Mouse (Mus musculus) right cerebral cortex, postnatal 25 days (tissue): ENCODE measurements at regions not wholly inside any gene's neighbourhood (a gene's known extent, or its start where the extent isn't known, plus 50 kb on each side); places are given as distances from the start of the nearest gene placed in this dataset.

Experiments
- DNase-seq: peaks from one replicate; pipeline ENCODE4 v3.0.0; 2022

DNA sequence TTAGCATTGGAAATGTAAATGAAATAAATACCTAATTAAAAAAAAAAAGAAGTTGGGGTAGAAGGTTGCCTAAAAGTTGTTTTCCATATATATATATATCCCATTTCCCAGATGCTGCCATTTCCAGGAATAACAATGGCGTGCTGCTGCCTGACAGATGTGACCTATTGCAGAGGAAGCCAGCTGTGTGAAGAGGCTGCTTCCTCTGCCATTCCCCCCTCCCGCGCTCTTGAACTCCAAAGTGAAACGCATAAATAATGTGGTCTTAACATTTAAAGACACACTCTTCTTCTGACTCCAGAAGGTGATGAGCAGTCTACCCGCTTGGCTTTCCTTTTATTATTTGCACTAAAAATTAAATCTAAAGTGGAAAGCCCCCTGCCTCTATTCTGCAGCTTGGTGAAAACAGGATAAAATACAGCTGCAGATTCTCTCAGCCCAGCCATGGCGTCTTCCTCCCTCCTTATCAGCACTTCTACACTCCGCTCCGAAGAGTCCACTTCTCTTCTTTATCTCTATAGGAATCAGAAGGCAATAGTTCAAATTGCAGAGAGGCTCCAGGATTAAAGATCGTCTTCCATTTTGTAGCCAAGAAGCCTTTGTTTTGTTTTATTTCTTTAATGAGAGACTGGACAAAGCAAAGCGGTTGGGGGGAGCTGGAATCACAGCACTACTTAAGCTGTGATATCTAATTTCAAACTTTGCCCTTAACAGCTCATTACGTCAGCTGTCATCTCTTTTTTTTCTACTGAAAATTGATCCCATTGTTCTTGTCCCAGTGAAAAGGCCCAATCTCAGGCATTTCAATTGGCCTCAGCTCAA is 385.1 kb downstream of the Rapgef2 start:
- DNase-seq = no peak

DNA sequence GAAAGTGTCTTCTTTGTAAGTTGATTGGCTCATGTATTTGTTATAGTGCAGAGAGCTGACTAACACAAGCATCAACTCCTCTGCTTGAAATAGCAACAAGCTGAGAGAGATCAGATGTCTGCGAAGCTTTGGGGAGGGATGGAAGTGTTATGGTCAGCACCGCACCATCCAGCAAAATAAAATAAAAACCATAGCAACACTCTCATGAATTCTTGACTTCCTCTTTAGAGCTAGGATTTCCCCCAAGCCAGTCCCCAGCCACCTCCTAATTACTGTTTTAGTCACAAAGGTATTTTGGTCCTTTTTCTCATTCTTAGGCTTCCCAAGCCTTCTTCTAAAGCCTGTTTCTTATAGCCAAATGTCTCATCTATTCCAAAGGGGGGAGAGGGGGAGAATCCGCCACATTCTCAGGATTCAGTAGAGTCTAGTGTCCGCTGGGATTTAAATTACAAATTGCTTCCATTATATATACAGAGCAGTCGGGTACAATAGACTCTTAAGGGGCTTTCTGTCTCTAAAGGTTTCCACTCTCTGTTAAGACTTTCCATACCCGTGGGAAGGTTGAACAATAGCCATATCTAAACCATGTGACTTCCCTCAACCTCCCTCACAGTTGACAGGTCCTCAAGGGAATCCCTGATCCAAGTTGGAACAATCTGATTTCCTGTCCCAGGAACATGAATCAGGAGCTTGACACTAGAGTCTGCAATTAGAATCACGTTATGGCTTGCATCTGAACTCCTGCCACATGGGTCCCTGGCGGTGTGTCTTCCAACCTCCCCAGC is 386.7 kb downstream of the Rapgef2 start:
- no peak for DNase-seq

GRCm38 (mm10) chr3:78889326-78889725 is 397.0 kb downstream of the Rapgef2 start:
- DNase-seq = no peak

- no peak for DNase-seq
These were observed 401.6 kb downstream of the Rapgef2 start for GRCm38 (mm10) chr3:78884715-78885114.

- DNase-seq = no peak
These were observed 402.3 kb downstream of the Rapgef2 start for GRCm38 (mm10) chr3:78884029-78884428.

DNA sequence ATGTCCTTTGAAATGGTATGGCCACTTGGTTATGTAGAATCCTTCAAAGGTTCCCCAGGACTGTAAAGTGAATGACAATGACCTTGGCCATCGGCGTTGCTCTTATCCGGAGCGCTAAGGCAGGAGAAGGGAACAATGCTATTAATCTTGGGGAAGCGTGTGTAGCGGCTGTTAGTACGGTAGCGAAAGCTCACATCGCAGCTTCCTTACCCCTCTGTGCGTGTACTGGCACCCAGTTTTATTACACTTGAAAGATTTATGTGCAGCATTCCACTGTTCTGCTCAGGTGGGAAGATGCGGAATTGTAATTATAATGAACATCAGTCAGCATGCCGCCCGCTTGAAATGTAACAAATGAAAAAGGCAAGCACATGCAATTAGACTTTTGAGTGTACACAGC is 406.2 kb downstream of the Rapgef2 start:
- no peak for DNase-seq

- DNase-seq = no peak
These were observed 409.0 kb downstream of the Rapgef2 start for GRCm38 (mm10) chr3:78877323-78877722.

- no peak for DNase-seq
These were observed 419.4 kb downstream of the Rapgef2 start for GRCm38 (mm10) chr3:78866896-78867295.

- DNase-seq = no peak
These were observed 420.1 kb downstream of the Rapgef2 start for GRCm38 (mm10) chr3:78866083-78866726.

GRCm38 (mm10) chr3:78863005-78863404 is 423.3 kb downstream of the Rapgef2 start:
- DNase-seq = no peak

- no peak for DNase-seq
These were observed 439.5 kb downstream of the Rapgef2 start for GRCm38 (mm10) chr3:78846617-78847318.

- no peak for DNase-seq
These were observed 445.1 kb downstream of the Rapgef2 start for GRCm38 (mm10) chr3:78841173-78841572.

DNA sequence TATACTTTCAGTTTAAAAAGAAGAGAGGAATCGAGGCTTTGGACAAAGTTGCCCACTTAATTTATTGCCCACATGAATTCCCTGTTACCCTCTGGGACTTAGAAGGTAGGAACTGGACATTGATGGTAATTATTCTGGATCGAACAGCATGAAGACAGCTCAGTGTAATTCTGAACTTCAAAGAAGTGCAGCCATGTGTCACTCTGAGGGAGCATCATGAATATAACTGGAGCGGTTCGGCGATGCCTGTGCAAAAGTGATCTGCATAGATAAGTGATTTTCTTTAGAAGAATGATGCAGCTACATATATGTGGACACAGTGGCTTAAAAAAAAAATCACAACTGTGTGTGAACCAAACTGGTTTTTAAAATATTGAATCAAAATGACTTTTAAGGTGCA is 449.5 kb downstream of the Rapgef2 start:
- DNase-seq = no peak

GRCm38 (mm10) chr3:78825505-78825904 is 460.8 kb downstream of the Rapgef2 start:
- no peak for DNase-seq

- DNase-seq = no peak
These were observed 473.9 kb downstream of the Rapgef2 start for GRCm38 (mm10) chr3:78812425-78812824.

DNA sequence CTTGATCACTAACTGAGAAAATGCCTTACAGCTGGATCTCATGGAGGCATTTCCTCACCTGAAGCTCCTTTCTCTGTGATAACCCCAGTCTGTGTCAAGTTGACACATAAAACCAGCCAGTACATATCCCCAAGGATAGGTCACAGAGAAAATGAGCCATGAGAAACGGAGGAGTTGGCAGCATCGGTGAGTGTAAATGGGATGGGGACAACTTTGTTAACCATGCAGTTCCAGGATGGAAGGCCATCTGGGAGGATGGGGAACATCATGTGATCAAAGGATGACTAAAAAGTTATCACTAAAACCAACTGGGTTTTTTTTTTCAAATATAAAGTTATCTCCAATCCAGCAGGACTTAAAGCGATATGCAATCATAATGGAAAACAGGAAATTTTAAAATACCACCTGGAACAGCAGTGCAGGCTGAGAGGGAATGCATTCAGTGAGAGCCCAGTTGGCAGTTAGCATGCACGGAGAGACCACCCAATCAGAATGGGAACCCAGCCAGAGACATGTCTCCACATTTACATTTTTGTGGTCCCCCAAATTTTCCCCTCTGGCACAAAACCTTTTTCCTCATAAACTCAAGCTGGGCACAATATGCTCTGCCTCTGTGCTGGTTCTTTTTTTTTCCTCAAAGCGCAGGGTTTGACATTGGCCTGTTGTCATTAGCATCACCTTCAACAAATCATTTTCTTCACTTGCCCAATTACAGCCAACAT is 475.7 kb downstream of the Rapgef2 start:
- no peak for DNase-seq

- no peak for DNase-seq
These were observed 483.1 kb downstream of the Rapgef2 start for GRCm38 (mm10) chr3:78803176-78803575.

- DNase-seq = no peak
These were observed 490.3 kb downstream of the Rapgef2 start for GRCm38 (mm10) chr3:78795951-78796455.

- no peak for DNase-seq
These were observed 493.8 kb downstream of the Rapgef2 start for GRCm38 (mm10) chr3:78792440-78793057.

DNA sequence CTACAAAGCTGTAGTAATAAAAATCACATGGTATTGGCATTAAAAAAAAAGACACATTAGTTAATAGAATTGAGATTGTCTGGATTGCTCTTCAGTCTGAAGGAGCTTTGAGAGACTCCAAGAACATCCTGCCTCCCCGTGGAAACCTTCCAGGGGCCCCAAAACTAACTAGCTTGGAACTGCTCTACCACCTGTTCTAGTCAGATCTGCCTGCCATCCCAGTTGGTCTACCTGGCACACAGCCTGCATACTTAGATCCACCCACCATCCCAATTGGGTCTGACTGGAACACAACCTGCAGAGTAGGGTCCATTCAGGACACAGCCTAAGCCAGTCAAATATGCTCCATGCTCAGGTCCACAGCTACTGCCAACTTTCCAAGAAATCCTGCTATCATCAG is 503.6 kb downstream of the Rapgef2 start:
- DNase-seq = no peak

DNA sequence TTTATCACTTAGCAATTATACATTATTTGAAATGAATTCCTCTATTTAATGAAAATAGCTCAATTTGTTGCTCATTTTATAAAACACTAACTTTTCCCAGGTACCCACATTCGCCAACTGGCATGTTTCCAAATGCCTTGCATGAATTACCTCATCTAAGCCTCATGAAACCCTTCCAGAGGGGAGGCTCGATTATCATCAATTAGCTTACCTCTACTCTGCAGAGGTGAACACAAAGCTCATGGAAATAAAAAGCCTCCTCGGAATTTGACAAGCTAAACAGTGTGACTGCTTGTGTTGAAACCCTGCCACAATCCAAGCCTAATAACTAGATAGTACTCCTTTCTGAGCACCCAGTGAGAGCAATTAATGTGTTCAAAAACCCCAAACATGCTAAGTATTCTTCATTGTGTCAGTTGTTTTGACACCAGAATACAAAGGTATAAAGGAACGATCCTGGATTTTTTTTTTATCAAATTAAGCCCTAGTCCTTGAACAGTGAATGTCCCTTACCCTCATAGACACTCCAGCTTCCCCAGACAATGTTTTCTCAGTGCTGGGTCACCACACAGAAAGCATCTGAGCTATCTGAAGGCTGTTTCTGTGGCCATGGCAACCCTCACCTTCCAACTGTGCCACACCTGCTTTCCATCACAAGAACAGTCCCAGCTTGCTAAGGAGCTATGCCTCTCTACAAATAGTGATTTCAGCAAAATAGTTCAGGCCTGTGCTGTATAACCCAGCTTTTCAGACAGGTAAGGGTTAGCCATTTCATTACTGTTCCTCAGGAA is 530.4 kb downstream of the Rapgef2 start:
- no peak for DNase-seq
